ENCODE assay signal across 10 mouse cellular contexts in the genomic region with DNA sequence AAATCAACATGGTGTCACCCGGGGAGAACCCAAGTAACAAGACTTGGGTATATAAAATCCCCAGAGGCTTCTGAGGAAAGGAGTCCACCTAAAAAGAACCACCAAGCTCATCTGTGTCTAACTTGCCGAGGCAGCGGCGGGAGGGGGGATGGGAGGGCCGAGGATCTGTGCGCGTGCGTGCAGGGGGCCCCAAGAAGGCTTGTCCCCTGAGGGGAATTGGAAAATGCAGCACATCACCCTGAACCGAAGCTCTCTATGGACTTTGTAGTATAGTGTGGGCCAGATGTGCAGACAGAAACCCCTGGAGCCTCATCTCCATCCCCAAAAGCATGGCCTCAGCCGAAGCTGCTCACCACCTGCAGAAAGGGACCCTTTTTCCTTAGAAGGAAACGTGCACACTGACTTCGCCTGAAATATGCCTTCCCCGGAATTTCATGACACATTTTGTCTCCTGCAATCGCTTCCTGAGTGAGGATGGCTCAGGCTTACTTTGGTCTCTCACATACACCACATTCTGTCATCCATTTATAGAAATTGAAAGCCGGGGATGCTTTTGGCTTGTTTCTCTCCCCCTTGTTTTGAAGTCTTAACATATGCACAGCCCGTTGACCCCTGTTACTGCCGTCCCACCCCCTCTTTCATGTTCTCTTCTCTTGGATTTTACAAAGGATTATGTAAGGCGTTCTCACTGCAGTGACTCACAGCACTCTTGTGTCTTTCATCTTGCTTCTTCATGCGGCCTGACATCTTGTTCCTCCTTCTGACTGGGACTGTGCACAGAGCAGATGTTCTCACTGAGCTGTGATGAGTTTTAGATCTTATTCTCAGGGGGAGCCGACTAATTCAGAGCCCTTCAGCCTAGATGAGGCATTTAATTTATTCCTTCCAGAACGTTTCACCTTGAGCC.
A peak's percentile ranks its signal among the peaks of the same experiment; 100 is the strongest.
DNase-seq lines count a peak whose midpoint lies in the region; ATAC-seq and TF ChIP-seq lines count a peak whose summit lies in the region.
"Had no signal": no experiment of that assay in that cellular context is flagged by ENCODE, and none has a peak within 500 bp of the region (broad histone marks: within the 10 kb centered on the region; RNA-seq: fewer than 3 reads in every experiment).

No protein-coding gene starts in this region.

- H3K9me3 ChIP-seq in embryonic facial prominence, embryonic 11.5 days (replicated peaks; ENCODE audit: control insufficient read depth, low read length) = no peaks in the 10 kb centered on the region
- no peaks in the 10 kb centered on the region for H3K9me3 ChIP-seq in embryonic facial prominence, embryonic 10.5 days
- H3K9me3 ChIP-seq: limb, embryonic 15.5 days had no signal

- no peak for TF ChIP-seq CTCF in olfactory bulb, adult 2 months (IDR thresholded peaks at IDR 0.05; ENCODE audit: insufficient read depth, low read depth, low read length)
- no peak for TF ChIP-seq CTCF in cerebellum, adult 2 months (IDR thresholded peaks at IDR 0.05; ENCODE audit: borderline replicate concordance, insufficient read depth, low read depth, low read length)

- no peak for ATAC-seq in embryonic facial prominence, embryonic 11.5 days (replicated peaks; ENCODE audit: insufficient number of reproducible peaks, low FRiP score, low TSS enrichment, low read depth)
- peak; percentile 96 for ATAC-seq in frontal cortex, adult (ENCODE audit: low TSS enrichment)
- ATAC-seq: Patski had no signal

- TF ChIP-seq POLR2A in olfactory bulb, adult 2 months (IDR thresholded peaks at IDR 0.05; ENCODE audit: insufficient read depth, low read depth, low read length) = no peak
- TF ChIP-seq POLR2A in cerebellum, adult 2 months (IDR thresholded peaks at IDR 0.05; ENCODE audit: borderline replicate concordance, insufficient read depth, low read length) = no peak

- WGBS in embryonic facial prominence, embryonic 11.5 days = 54% methylated on average over 21 of the region's 21 CpGs
- 61% methylated on average over 21 of the region's 21 CpGs for WGBS in embryonic facial prominence, embryonic 10.5 days
- 48% methylated on average over 21 of the region's 21 CpGs for WGBS in olfactory bulb, adult 2 months
- WGBS in cerebellum, adult 2 months = 47% methylated on average over 21 of the region's 21 CpGs

- H3K27ac ChIP-seq in embryonic facial prominence, embryonic 11.5 days (replicated peaks; ENCODE audit: low read depth, low read length) = no peak overlapping the region
- no peak overlapping the region for H3K27ac ChIP-seq in embryonic facial prominence, embryonic 10.5 days (replicated peaks)
- peak overlapping the region; percentile 67 for H3K27ac ChIP-seq in olfactory bulb, adult 2 months (ENCODE audit: insufficient read depth, low read depth, low read length)
- no peak overlapping the region for H3K27ac ChIP-seq in cerebellum, adult 2 months (ENCODE audit: insufficient read depth, low read length)
- H3K27ac ChIP-seq: limb, embryonic 15.5 days had no signal

- H3K27me3 ChIP-seq in embryonic facial prominence, embryonic 11.5 days (ENCODE audit: control insufficient read depth, insufficient read depth, low read length) = no peaks in the 10 kb centered on the region
- no peaks in the 10 kb centered on the region for H3K27me3 ChIP-seq in embryonic facial prominence, embryonic 10.5 days (replicated peaks; ENCODE audit: low read depth, poor library complexity, severe bottlenecking)
- no peaks in the 10 kb centered on the region for H3K27me3 ChIP-seq in cerebellum, adult 2 months (ENCODE audit: control insufficient read depth, insufficient read depth, low read length)
- H3K27me3 ChIP-seq: limb, embryonic 15.5 days; Patski had no signal

- H3K4me3 ChIP-seq in embryonic facial prominence, embryonic 11.5 days (ENCODE audit: low read depth, low read length) = no peak overlapping the region
- H3K4me3 ChIP-seq in embryonic facial prominence, embryonic 10.5 days = no peak overlapping the region
- H3K4me3 ChIP-seq in olfactory bulb, adult 2 months (ENCODE audit: insufficient read depth, low read depth, low read length) = no peak overlapping the region
- no peak overlapping the region for H3K4me3 ChIP-seq in cerebellum, adult 2 months (replicated peaks; ENCODE audit: insufficient read depth, low read depth, low read length)
- H3K4me3 ChIP-seq: limb, embryonic 15.5 days had no signal

- no peaks in the 10 kb centered on the region for H3K36me3 ChIP-seq in embryonic facial prominence, embryonic 11.5 days (replicated peaks; ENCODE audit: control insufficient read depth, insufficient read depth, low read depth, low read length)
- no peaks in the 10 kb centered on the region for H3K36me3 ChIP-seq in embryonic facial prominence, embryonic 10.5 days (replicated peaks)
- H3K36me3 ChIP-seq: limb, embryonic 15.5 days had no signal

- DNase-seq in embryonic facial prominence, embryonic 11.5 days (ENCODE audit: low spot score) = peak; percentile 6
- no peak for DNase-seq in embryonic facial prominence, embryonic 10.5 days (ENCODE audit: low spot score)
- DNase-seq in layer of hippocampus, postnatal 14 days (ENCODE audit: low spot score in 2 of 2) = peak; percentile 4 to 5
- DNase-seq in cerebellum, adult 2 months = no peak
- no peak for DNase-seq in kidney, postnatal 36 days
- no peak for DNase-seq in spleen, postnatal 36 days (ENCODE audit: low spot score in 2 of 2)

- H3K9ac ChIP-seq in embryonic facial prominence, embryonic 11.5 days (replicated peaks; ENCODE audit: low read length) = no peak overlapping the region
- H3K9ac ChIP-seq: limb, embryonic 15.5 days had no signal

- no peak overlapping the region for H3K4me2 ChIP-seq in embryonic facial prominence, embryonic 11.5 days (ENCODE audit: low read depth, low read length)
- H3K4me2 ChIP-seq: limb, embryonic 15.5 days had no signal

- H3K4me1 ChIP-seq in embryonic facial prominence, embryonic 11.5 days (ENCODE audit: control insufficient read depth, insufficient read depth, low read length) = no peaks in the 10 kb centered on the region
- H3K4me1 ChIP-seq in embryonic facial prominence, embryonic 10.5 days = peaks cover 11% of the 10 kb centered on the region
- H3K4me1 ChIP-seq in olfactory bulb, adult 2 months (ENCODE audit: control insufficient read depth, insufficient read depth, low read length) = peaks cover 9% of the 10 kb centered on the region
- H3K4me1 ChIP-seq in cerebellum, adult 2 months (ENCODE audit: control insufficient read depth, insufficient read depth, low read length) = no peaks in the 10 kb centered on the region

Comparison
In these comparisons a context has a peak if more than half of its experiments do, and no peak if none do; other contexts are left out.
1. DNase-seq: peak in embryonic facial prominence, embryonic 11.5 days (single experiment) and layer of hippocampus, postnatal 14 days (2 of 2); none in embryonic facial prominence, embryonic 10.5 days (single experiment), cerebellum, adult 2 months (0 of 2), kidney, postnatal 36 days (0 of 2) and spleen, postnatal 36 days (0 of 2).